Mouse (Mus musculus) CH12.LX (cell line): ENCODE results near the gene Ifngr2.

Source experiments
- CHD2 ChIP-seq: IDR thresholded peaks from 2 replicates; pipeline ENCODE4 v1.6.1; 2011; ENCODE audit warnings: low read length, improper control_type of control experiment
- CTCF ChIP-seq, 2 experiments: IDR thresholded peaks in 1 of 2; conservative IDR thresholded peaks in 1 of 2; 2 replicates each; pipeline ENCODE4 v1.5.1; 2011 to 2012; ENCODE audit warnings: low read depth in 2 of 2, low read length in 2 of 2, improper control_type of control experiment in 1 of 2, inconsistent platforms in 1 of 2, mild to moderate bottlenecking in 1 of 2, moderate library complexity in 1 of 2
- ELF1 ChIP-seq: IDR thresholded peaks from 2 replicates; pipeline ENCODE4 v1.6.1; 2014; ENCODE audit warnings: low read depth, mild to moderate bottlenecking, inconsistent platforms, low read length, improper control_type of control experiment
- EP300 ChIP-seq: IDR thresholded peaks from 2 replicates; pipeline ENCODE4 v1.6.1; 2011; ENCODE audit warnings: low read length, improper control_type of control experiment
- MAX ChIP-seq: IDR thresholded peaks from 2 replicates; pipeline ENCODE4 v1.6.1; 2011; ENCODE audit warnings: low read length, improper control_type of control experiment
- POLR2A ChIP-seq: IDR thresholded peaks from 2 replicates; pipeline ENCODE4 v1.6.1; 2011; ENCODE audit warnings: low read depth, mild to moderate bottlenecking, improper control_type of control experiment, low read length
- POLR2AphosphoS2 ChIP-seq: IDR thresholded peaks from 2 replicates; pipeline ENCODE4 v1.6.1; 2011; ENCODE audit warnings: low read depth, low read length, improper control_type of control experiment
- TCF12 ChIP-seq: IDR thresholded peaks from 2 replicates; pipeline ENCODE4 v1.6.1; 2014; ENCODE audit warnings: low read depth, mild to moderate bottlenecking, inconsistent platforms, low read length, improper control_type of control experiment
- USF2 ChIP-seq: conservative IDR thresholded peaks from 2 replicates; pipeline ENCODE4 v1.6.1; 2011; ENCODE audit warnings: low read depth, low read length, improper control_type of control experiment

- TF ChIP-seq CHD2 = no peak
- TF ChIP-seq CTCF (conservative IDR thresholded peaks at IDR 0.05 in 1 of 2, IDR thresholded peaks at IDR 0.05 in 1 of 2; ENCODE audit: low read depth in 2 of 2, low read length in 2 of 2) = no peak
- TF ChIP-seq EP300 = peak; percentile 50
- peak; percentile 53; the same call in 1 of the 2 replicates for TF ChIP-seq ELF1
- no peak for TF ChIP-seq POLR2A
- no peak for TF ChIP-seq POLR2AphosphoS2
- TF ChIP-seq TCF12 = no peak
- no peak for TF ChIP-seq MAX
- TF ChIP-seq USF2 = no peak
These were observed 49.5 kb downstream of the Ifngr2 start for GRCm38 (mm10) chr16:91596397-91596778.
